Mouse (Mus musculus) c-Kit-negative CD71-positive TER-119-positive erythroid progenitor cells, embryonic 14.5 days (primary cell): Measurements from ENCODE around the gene Tbx10.
"Not testable (repeated sequence)": the region's sequence is repeated elsewhere in the genome, so short reads cannot be mapped to it uniquely, and the experiment has no call there.

Experiments used
- DNase-seq: peaks from one replicate; pipeline ENCODE4 v3.0.0-alpha.2; 2013; ENCODE audit warnings: low read depth, low spot score

Tbx10 gene

GRCm38 (mm10) chr19:4003641-4004040 is 11.1 kb downstream of the Tbx10 start:
- no peak for DNase-seq

- DNase-seq = no peak
These were observed 11.8 kb downstream of the Tbx10 start for GRCm38 (mm10) chr19:4004331-4004730.

- no peak for DNase-seq
These were observed 12.5 kb downstream of the Tbx10 start for GRCm38 (mm10) chr19:4005091-4005490.

GRCm38 (mm10) chr19:4005971-4006370 is 13.4 kb downstream of the Tbx10 start:
- DNase-seq = no peak

- DNase-seq = no peak
These were observed 18.5 kb downstream of the Tbx10 start for GRCm38 (mm10) chr19:4011086-4011485.

GRCm38 (mm10) chr19:4012432-4013022 is 20.0 kb downstream of the Tbx10 start, which contains the start of gene Ndufv1:
Gene Ndufv1 (minus strand): TSS chr19:4012806.
- DNase-seq = peak; percentile 96

GRCm38 (mm10) chr19:4013066-4013465 is 20.5 kb downstream of the Tbx10 start:
- DNase-seq = no peak

GRCm38 (mm10) chr19:4014802-4015201 is 22.2 kb downstream of the Tbx10 start:
- DNase-seq = no peak

GRCm38 (mm10) chr19:4015635-4016034 is 23.1 kb downstream of the Tbx10 start:
- DNase-seq = no peak

GRCm38 (mm10) chr19:4017921-4018587 is 25.5 kb downstream of the Tbx10 start:
- DNase-seq = no peak

- peak; percentile 42 for DNase-seq
These were observed 26.4 kb downstream of the Tbx10 start for GRCm38 (mm10) chr19:4018743-4019583.

- DNase-seq = no peak
These were observed 30.6 kb downstream of the Tbx10 start for GRCm38 (mm10) chr19:4023185-4023584.

- DNase-seq = no peak
These were observed 35.0 kb downstream of the Tbx10 start for GRCm38 (mm10) chr19:4027576-4027975.

GRCm38 (mm10) chr19:4032668-4033067 is 40.1 kb downstream of the Tbx10 start:
- DNase-seq = no peak

GRCm38 (mm10) chr19:4033298-4033697 is 40.7 kb downstream of the Tbx10 start:
- no peak for DNase-seq

- DNase-seq = no peak
These were observed 41.2 kb downstream of the Tbx10 start for GRCm38 (mm10) chr19:4033742-4034141.

GRCm38 (mm10) chr19:4036327-4037045 is 43.9 kb downstream of the Tbx10 start:
- DNase-seq = no peak

- not testable (repeated sequence) for DNase-seq
These were observed 44.7 kb downstream of the Tbx10 start for GRCm38 (mm10) chr19:4037154-4037787.

- no peak for DNase-seq
These were observed 45.3 kb downstream of the Tbx10 start, which contains the start of gene Gstp1 for GRCm38 (mm10) chr19:4037788-4038232. Gene Gstp1 (minus strand): TSS chr19:4037985.

- DNase-seq = not testable (repeated sequence)
These were observed 48.4 kb downstream of the Tbx10 start for GRCm38 (mm10) chr19:4040941-4041340.

- not testable (repeated sequence) for DNase-seq
These were observed 48.9 kb downstream of the Tbx10 start for GRCm38 (mm10) chr19:4041500-4041899.
